Mouse (Mus musculus) CD4-positive, CD25-positive, alpha-beta regulatory T cell, adult 2 months (primary cell): Measurements from ENCODE around the gene Net1.
A peak's percentile ranks its signal among the peaks of the same experiment; 100 is the strongest.
"Not testable (repeated sequence)": the region's sequence is repeated elsewhere in the genome, so short reads cannot be mapped to it uniquely, and the experiment has no call there.

ENCODE experiments used
- DNase-seq: peaks from one replicate; pipeline ENCODE4 v3.0.0-alpha.2; 2012; ENCODE audit warnings: low read depth, low spot score

Gene Net1

DNA sequence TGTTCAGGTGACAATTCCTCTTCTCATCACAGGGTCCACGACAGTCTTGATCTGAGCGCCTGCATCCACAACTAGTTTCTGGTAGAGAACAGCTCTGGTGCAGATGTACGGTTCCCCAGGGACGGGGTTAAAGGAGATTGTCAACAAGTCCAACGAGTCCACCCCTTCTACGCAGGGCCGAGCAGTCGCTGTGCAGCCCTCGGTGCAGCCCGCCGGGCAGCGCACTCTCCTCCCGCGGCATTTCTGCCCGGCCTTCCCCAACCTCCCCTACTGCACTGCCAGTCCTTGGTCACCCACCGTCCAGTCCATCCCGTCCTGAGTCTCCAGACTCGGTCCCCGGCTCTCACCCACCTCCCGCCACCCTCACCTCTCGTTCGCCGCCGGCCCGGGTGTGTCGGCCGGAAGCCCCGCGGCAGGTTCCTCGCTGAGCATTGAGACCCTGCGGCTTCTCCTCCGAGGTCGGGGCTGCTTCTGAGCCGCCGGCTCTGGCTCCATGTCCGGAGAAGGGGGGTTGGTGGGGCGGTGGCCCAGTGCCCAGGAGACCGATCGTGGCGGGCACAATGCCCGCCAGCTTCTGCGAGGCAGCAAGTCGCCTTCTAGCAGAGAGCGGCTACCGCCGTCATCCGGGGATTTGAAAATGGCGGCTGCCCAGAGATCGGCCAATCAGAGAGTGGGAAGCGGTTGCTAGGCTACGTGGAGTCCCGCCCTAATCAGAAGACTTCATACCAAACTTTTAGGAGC lies at the start of gene Net1, which contains the start of gene Tubal3:
Net1 (minus strand) TSS at position 650 of the 741 bp plus-strand sequence.
Tubal3 (plus strand) TSS at position 704 of the 741 bp plus-strand sequence.
- DNase-seq, result peak; percentile 93

DNA sequence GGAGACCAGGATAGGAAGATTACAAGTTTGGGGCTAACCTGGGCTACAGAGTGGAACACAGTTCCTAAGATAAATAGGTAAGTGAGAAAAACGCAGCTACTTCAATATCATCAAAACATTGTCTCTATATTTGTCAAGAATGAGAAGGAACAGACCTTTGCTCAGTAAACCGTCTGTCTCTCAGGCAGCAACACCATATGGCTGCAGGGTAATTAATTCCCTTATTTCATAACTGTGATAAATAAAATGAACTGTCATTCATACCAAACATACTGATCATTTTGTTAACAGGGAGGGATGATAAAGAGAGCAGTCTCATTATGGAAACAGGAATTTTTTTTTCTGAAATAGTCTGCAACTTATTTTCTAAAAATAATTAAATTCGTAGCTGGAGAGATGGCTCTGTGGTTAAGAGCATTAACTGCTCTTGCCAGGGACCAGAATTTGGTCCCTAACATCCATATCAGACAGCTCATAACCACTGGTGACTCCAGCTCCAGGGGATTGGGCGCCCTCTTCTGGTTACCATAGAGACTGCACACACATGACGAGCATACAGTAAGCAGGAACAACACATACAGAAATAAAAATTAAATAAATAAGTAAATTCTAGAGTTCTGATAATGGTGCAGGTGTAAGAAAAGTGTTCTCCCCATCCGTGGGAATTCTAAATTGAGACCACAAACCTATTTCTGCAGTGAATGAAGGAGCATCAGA lies 33.3 kb upstream of the Net1 start:
- no peak for DNase-seq

DNA sequence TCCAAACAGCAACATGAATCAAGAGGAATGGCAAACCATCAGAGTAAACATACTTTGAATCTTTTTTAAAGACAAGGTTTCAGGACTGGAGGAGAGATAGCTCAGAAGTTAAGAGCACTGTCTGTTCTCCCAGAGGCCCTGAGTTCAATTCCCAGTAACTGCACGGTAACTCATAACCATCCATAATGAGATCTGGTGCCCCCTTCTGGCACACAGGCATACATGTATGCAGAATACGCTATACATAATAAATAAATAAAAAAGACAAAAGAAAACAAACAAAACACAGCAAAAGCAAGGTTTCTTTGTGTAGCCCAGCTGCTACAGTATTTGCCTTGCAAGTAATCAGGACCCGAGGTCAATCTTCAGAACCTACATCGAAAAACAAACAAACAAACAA lies 31.5 kb upstream of the Net1 start:
- DNase-seq, result no peak

DNA sequence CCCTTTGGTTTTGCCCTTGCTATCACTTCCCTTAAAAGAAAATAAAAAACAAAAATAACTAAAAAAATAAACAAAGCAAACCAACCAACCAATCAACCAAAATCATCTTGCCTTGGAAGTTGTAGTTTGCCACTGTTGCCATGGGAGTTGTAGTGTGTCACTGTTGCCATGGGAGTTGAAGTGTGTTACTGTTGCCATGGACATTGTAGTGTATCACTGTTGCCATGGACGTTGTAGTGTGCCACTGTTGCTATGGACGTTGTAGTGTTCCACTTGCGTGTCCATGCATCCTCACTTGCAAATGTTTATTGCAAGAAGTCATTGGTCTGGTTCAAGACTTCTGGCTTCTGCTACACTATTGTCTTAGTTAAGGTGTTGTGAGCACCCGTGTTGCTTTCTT lies 29.2 kb upstream of the Net1 start:
- no peak for DNase-seq

DNA sequence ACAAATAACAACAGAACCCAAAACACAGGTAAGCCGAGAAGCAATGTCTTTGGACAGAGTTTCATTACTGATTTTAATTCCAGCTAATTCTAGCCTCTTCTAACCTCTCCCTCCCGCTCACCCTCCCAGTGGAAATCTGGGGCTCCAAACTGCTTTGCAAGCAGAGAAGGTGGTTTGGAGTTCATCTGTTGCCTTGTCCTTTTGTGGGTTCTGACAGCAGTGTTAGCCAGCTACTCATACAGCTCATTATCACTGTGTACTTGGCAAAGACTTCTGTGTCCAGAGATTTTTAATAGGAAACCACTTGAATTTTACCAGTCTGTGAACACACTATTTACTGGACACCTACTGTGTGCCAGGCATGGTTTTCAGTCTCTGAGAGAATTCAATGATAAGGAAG lies 27.2 kb upstream of the Net1 start, which contains the start of gene Ucn3:
Ucn3 (minus strand) TSS at position 101 of the 400 bp plus-strand sequence.
- no peak for DNase-seq

DNA sequence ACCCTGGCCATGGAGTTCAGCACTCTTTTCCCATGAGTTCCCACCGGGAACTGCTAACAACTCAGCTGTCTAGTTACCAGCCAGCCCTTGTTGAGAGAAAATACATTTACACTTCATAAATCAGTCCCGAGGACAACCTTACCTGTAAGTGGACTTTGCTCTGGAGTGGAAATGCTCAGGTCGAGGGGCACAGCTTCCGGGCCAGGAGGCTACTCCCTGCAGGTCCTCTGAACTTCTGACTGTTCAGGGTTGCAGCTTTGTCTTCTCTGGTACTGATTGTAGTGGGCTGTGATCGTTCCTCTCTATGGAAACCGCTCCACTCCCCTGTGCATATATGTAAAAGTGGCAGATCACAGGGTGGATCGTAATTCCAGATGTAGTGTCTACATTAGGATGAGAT lies 26.7 kb upstream of the Net1 start:
- no peak for DNase-seq

DNA sequence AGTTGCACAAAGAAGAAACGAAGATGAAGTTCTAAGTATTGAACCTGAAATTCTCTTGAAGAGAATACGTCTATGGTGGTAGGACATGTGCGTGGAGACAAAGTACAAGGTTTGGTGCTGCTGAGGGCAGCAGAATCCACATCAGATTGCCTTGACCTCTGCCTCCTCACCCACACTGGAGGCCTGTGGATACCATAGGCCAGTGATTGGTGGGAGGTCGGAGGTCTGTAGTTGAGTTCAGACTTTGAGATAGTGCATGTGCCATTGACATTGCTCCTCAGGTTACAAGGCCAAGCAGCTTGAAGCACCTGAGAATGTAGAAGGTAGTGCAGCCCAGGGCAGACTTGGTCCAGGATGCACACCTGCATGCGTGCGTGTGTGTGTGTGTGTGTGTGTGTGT lies 8.0 kb upstream of the Net1 start:
- DNase-seq, result no peak

DNA sequence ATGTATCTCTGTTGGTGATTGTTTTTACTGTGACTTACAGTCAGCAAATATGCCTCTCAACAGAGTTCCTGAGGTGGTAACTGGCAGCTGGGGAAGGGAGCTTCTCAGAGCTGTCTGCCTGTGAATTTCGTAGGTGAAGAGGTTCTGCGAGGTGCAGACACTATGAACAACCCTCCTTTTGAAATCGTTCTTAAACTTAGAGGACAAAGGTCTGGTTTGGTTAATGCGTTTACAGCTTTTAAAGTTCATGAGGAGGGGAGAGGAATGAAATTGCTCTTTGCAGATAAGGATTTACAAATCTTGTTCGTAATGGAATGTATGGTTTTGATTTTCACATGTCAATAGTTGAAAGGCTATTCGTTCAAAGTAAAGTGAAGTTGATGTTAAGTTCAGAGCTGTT lies 7.6 kb upstream of the Net1 start:
- no peak for DNase-seq

DNA sequence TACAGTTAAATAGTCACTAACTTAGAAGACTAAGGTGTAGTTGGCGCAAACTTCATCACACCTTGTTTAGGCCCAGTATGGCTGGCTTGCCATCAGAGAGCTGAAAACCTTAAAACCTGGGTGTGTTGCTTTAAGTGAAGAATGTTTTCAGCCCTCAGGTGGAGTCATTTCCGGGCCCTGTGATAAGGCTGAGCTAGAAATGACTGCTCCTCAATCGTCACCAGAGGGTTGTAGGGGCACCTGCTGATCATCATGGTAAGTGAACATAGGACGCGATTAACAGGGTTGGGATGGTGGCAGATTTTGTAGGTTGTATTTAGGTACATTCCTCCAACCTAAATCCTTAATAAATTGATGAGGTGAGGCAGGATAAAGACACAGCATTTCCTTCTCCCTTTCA lies 6.5 kb upstream of the Net1 start:
- peak; percentile 10 for DNase-seq

DNA sequence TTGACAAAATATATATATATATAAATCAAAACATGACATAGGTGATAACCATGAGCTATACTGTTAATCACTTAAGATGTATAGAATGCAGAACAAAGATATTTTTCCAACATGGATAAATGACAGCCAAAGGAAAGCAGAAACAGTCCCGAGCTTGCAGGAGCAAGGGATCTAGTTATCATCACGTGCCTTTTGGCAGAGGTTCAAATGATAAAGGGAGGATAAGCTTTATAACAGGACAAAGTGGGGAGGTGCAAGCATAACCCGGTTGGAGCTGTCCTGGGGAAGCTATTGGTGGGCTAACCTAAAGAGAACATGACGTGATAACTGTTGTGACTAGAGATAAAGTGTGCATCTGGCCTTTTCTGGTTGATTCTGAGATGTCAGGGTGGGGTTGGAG lies 4.5 kb downstream of the Net1 start:
- no peak for DNase-seq

DNA sequence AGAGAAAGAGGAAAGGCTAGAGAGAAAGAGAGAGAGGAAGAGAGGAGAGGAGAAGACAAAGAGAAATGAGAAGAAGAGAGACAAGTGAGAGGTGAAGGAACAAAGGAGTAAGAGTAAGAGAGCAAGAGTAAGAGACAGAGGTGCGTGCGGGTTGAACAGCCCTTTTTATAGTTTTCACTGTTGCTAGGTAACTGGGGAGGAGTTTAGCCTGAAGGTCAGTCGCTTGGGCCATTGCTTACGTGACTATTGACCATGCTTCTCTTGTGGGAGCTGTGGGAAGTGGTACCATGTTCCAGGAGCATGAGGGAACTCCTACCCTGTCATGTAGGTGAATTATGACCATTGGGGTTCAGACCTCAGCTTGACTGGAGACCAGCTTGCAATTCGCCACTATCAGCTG lies 7.7 kb downstream of the Net1 start:
- DNase-seq, result no peak

DNA sequence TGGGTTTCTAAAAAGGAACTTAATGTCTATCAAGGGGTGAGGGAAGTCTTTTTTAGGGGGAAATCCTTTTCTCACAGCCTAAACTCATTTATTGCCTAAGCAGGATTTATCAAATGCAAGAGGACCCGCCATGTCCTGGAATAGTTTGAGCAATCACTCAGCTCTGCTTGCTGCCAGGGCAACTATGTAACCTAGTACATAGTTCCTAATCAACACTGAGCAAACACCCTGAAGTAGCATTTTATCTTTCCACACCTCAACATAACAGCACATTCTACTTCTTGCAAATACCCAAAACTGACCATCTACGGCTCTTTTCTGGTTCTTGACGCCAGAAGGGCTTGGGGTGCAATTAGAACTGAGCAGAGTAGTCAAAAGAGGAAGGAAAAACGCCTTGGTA lies 9.8 kb downstream of the Net1 start:
- no peak for DNase-seq

DNA sequence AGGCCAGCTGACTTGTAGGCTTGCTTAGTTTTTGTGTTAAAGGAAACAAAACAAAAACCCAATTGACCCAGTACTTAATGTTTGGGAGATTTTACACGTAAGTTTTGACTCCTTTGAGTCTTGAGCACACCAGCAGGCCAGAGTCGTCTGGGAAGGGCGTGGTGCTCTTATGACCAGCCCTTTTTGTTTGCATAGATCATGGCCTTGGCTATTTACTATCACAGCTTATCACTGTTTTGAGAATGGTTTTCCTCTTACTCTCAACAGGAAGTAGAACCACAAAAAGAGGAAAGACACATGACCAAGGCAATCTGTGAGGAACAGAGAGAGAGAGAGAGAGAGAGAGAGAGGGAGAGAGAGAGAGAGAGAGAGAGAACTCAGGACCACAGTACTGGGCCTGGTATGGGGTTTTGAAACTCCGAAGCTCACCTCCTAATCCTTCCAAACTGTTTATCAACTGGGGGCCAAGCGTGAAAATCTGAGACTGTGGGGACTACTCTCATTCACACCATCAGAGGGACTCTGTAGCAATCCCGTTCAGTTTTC lies 10.8 kb downstream of the Net1 start:
- no peak for DNase-seq

DNA sequence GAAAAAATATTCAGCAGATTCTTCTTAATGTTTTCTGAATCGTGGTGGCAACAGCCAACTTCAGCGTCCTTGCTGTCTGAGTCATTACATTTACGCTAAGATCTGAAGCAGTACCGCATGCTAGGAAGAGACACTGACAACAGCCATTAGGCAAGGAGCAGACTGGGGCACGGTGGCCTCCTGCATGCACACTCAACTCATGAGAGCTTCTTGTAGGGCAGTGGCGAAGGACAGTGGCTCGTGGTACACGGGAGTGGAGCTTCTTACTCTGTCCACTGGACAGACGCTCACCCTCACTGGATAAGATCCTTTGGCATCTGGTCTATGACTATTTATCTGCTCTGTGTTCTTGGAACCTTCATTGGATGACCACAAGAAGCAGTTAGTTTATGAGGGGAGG lies 18.7 kb downstream of the Net1 start:
- no peak for DNase-seq

DNA sequence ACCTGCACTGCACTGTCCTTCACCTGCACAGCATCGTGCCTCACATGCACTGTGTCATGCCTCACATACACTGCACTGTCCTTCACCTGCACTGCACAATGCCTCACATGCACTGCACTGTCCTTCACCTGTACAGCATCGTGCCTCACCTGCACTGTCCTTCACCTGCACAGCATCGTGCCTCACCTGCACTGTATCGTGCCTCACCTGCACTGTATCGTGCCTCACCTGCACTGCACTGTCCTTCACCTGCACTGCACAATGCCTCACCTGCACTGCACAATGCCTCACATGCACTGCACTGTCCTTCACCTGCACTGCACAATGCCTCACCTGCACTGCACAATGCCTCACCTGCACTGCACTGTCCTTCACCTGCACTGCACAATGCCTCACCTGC lies 19.8 kb downstream of the Net1 start:
- DNase-seq, result not testable (repeated sequence)

DNA sequence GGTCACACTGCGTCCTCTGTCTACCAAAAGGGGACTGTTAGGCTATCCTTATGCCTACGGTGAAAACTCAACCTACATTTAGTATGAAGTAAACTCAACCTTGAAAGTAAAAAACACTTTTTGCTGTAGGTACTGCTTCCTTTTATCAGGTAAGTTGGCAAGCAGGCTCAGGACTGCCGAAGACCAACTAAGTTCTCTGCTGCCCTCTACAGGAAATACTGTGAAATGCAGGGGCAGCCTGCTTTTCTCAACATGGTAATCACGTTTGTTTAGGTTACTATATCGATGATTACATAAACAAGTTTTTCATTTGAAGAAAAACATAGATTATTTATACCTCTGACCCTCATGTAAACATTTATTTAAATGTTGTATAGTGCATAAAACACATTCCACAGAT lies 21.1 kb downstream of the Net1 start:
- DNase-seq, result peak; percentile 87

DNA sequence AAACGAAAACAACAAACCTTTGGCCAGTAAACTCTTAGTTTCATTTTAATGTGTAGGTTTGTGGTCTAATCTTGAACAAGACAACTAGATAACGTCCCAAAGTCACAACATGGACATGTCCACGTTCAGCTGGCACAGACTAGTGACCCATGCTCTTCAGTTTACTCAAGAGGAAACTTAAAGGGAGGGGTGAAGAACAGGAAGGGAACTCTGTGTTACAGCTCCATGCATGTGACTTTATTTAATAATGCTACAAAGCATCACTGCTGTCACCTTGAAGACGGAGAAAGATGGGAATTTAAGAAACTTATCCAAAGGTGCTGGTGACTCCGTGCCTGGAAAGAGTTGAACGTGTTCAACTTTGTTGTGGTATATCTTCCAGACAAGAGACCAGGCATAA lies 22.0 kb downstream of the Net1 start:
- no peak for DNase-seq

DNA sequence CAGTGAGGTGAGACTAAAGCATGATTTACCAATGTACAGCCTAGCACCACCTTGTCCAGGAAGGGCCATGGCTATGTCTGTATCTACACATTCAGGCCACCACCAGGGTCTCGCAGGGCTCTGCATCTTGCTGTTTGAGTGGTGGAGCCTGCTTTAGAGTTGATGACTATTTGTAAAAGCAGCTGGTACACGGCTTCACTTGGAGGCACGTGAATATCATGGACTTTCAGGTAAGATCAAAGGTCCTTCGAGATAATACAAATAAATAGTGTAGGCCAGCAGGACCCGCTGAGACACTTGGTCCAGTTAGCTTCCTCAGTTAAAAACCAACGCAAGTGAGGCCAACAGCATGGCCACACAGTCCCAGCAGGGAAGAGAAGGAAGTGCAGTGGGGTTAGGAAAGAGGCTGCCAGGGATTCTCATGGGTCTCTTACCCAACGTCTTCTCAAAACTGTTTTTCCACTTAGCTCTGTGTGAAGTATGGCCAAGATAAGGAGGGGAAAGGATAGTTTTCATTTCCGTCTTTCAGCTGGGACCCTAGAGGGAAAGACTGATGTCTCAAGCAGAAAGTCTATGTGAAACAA lies 22.5 kb downstream of the Net1 start:
- DNase-seq, result no peak

DNA sequence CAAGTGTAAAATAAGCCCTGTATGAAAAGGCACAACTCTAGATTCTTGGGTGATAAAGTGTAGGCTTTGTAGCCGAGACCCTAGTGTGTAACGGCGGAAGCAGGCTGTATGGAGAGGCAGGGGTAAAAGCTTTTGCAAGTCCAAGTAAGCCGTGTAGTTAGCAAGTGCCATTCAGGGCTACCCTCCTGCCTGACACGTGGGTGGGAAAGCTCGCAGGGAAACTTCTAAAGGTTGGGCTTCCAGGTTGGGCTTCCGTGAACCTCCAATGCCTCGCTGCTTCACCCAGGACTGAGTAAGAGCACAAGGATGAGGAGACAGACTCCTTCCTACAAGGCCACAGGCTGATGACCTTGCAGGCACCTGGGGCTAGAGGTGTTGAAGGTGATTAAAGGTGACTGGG lies 23.5 kb downstream of the Net1 start:
- no peak for DNase-seq

DNA sequence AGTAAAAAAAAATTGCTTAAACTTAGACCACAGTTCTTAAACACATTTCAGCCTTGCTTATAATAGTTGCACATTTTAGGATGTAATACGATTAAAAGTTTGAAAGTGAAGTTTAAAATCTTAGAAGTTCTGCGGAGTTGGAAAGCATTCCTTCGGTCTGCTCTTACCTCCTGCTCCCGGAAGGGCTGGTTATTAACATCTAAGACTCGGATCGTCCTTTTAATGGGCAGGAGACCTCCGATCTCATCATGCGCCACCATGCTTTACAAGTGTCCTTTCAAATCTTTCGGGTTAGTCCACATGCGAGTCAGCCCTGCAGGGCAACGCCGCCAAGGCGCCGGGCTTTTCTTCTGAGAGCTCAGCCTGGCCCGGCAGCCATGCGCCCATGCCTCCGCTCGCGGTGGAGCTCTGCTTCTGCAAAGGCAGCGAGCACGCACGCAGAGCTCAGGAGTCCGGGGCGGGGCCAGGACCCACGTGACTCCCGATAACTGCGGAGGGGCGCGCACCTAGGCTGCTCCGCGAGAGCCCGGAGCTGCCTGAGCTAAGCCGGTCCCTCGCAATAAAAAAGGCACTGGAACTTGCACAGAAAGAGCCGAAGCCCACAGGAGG lies 24.8 kb downstream of the Net1 start:
- peak; percentile 95 for DNase-seq

DNA sequence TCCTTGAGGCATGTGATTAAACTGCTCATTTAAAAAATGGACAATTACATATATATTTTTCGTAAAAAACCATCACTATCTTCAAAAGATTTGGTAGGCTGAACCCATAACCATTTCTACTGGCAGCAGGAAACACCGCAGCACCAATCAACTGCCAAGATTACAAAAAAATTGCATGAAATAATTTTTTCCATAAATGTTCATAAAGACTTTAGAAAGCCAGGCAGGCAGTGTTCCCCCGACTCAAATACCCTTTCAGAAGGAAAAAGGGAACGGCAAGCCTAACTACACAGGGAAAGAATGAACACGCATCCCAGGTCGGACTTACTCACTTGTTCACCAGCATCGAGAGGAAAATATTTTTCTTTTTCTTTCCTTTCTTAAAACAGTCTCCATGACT lies 25.4 kb downstream of the Net1 start:
- DNase-seq, result peak; percentile 24

DNA sequence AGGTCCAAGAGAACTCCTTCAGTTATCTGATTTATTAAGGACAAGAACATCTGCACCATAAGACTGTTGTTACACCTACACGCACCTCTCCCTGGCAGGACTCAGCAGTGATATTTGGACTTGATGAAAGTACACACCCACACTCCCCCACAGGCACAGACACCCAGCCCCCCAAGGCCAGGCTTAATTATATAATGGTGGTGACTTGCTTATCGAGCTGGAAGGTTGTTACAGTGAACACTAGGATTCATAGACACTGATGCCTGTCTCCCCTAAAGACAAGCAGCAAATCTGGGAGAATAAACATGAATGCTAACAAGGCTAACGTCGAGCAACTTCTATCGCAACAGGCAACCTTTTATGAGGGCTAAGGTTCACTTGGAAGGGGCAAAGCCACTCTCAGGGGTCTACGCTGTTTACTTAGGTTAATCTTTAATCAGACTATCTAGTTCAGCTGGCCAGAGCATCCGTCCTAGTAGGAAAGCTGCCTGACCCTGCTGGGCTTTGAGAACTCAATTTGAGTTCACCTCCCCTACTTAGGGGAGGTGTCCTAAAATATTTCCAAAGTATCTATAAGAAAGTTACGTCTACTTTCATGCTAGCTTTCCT lies 26.4 kb downstream of the Net1 start:
- DNase-seq, result no peak
